Mouse (Mus musculus): ENCODE data around the gene Fcgr4. TPM values are rescaled to one million over a fixed set of nuclear protein-coding genes. Genes with fewer than 3 reads are reported as not detected.
"Not testable (repeated sequence)": the region's sequence is repeated elsewhere in the genome, so short reads cannot be mapped to it uniquely, and the experiment has no call there.

Fcgr4 gene
- total and polyA plus RNA-seq, 2 experiments from 2014 or later = 0.44 to 0.76 TPM

GRCm38 (mm10) chr1:170978601-170979000 is 40.1 kb upstream of the Fcgr4 start:
- Histone ChIP-seq H3K36me3 (ENCODE audit: insufficient read depth) (no peaks in the 10 kb centered on the region), H3K27ac (ENCODE audit: low read depth, low read length) (no peak overlapping the region), H3K4me3 (ENCODE audit: low read depth, low read length) (no peak overlapping the region), H3K4me1 (ENCODE audit: insufficient read depth) (no peaks in the 10 kb centered on the region), H3K9ac (no peak overlapping the region), H3K9me3 (ENCODE audit: low read length) (no peaks in the 10 kb centered on the region), H3K27me3 (ENCODE audit: insufficient read depth, low read length) (no peaks in the 10 kb centered on the region), H3K4me2 (ENCODE audit: low read depth) (no peak overlapping the region)
- no peak for TF ChIP-seq CTCF (IDR thresholded peaks at IDR 0.05; ENCODE audit: low read depth)
- ATAC-seq = no peak
- WGBS = 82% methylated on average over 4 of the region's 4 CpGs
- DNase-seq = no peak

- H3K4me1 ChIP-seq (ENCODE audit: insufficient read depth); H3K27me3 ChIP-seq (ENCODE audit: insufficient read depth, low read length); DNase-seq; ATAC-seq; H3K9me3 ChIP-seq (ENCODE audit: low read length); H3K36me3 ChIP-seq (ENCODE audit: insufficient read depth); H3K4me3 ChIP-seq (ENCODE audit: low read depth, low read length); H3K27ac ChIP-seq (ENCODE audit: low read depth, low read length); H3K9ac ChIP-seq; H3K4me2 ChIP-seq (ENCODE audit: low read depth): not testable (repeated sequence)
- 93% methylated on average over 1 of the region's 1 CpGs for WGBS
Observed at GRCm38 (mm10) chr1:170981679-170982078, 37.0 kb upstream of the Fcgr4 start.

- Histone ChIP-seq H3K4me2 (ENCODE audit: low read depth) (no peak overlapping the region), H3K27me3 (ENCODE audit: insufficient read depth, low read length) (no peaks in the 10 kb centered on the region), H3K9me3 (ENCODE audit: low read length) (no peaks in the 10 kb centered on the region), H3K36me3 (ENCODE audit: insufficient read depth) (no peaks in the 10 kb centered on the region), H3K9ac (no peak overlapping the region), H3K27ac (ENCODE audit: low read depth, low read length) (no peak overlapping the region), H3K4me3 (ENCODE audit: low read depth, low read length) (no peak overlapping the region), H3K4me1 (ENCODE audit: insufficient read depth) (no peaks in the 10 kb centered on the region)
- 80% methylated on average over 2 of the region's 2 CpGs for WGBS
- DNase-seq (no peak), ATAC-seq (no peak)
- TF ChIP-seq CTCF (IDR thresholded peaks at IDR 0.05; ENCODE audit: low read depth) = no peak
Observed at GRCm38 (mm10) chr1:170982301-170982700, 36.4 kb upstream of the Fcgr4 start.

GRCm38 (mm10) chr1:170983066-170983465 is 35.7 kb upstream of the Fcgr4 start:
- Histone ChIP-seq H3K4me2 (ENCODE audit: low read depth) (no peak overlapping the region), H3K4me1 (ENCODE audit: insufficient read depth) (no peaks in the 10 kb centered on the region), H3K9ac (no peak overlapping the region), H3K36me3 (ENCODE audit: insufficient read depth) (no peaks in the 10 kb centered on the region), H3K27me3 (ENCODE audit: insufficient read depth, low read length) (no peaks in the 10 kb centered on the region), H3K4me3 (ENCODE audit: low read depth, low read length) (no peak overlapping the region), H3K9me3 (ENCODE audit: low read length) (no peaks in the 10 kb centered on the region), H3K27ac (ENCODE audit: low read depth, low read length) (no peak overlapping the region)
- TF ChIP-seq CTCF (IDR thresholded peaks at IDR 0.05; ENCODE audit: low read depth) = no peak
- ATAC-seq = no peak
- no peak for DNase-seq
- 87% methylated on average over 4 of the region's 4 CpGs for WGBS

- Histone ChIP-seq H3K4me3 (ENCODE audit: low read depth, low read length) (no peak overlapping the region), H3K9me3 (ENCODE audit: low read length) (no peaks in the 10 kb centered on the region), H3K4me2 (ENCODE audit: low read depth) (no peak overlapping the region), H3K9ac (no peak overlapping the region), H3K36me3 (ENCODE audit: insufficient read depth) (no peaks in the 10 kb centered on the region), H3K4me1 (ENCODE audit: insufficient read depth) (no peaks in the 10 kb centered on the region), H3K27ac (ENCODE audit: low read depth, low read length) (no peak overlapping the region), H3K27me3 (ENCODE audit: insufficient read depth, low read length) (no peaks in the 10 kb centered on the region)
- WGBS = 79% methylated on average over 3 of the region's 3 CpGs
- DNase-seq (no peak), ATAC-seq (no peak)
- no peak for TF ChIP-seq CTCF (IDR thresholded peaks at IDR 0.05; ENCODE audit: low read depth)
Observed at GRCm38 (mm10) chr1:170985092-170985491, 33.6 kb upstream of the Fcgr4 start.

GRCm38 (mm10) chr1:170985861-170986260 is 32.9 kb upstream of the Fcgr4 start:
- Histone ChIP-seq H3K9me3 (ENCODE audit: low read length) (no peaks in the 10 kb centered on the region), H3K4me2 (ENCODE audit: low read depth) (no peak overlapping the region), H3K27ac (ENCODE audit: low read depth, low read length) (no peak overlapping the region), H3K27me3 (ENCODE audit: insufficient read depth, low read length) (no peaks in the 10 kb centered on the region), H3K36me3 (ENCODE audit: insufficient read depth) (no peaks in the 10 kb centered on the region), H3K4me1 (ENCODE audit: insufficient read depth) (no peaks in the 10 kb centered on the region), H3K9ac (no peak overlapping the region), H3K4me3 (ENCODE audit: low read depth, low read length) (no peak overlapping the region)
- no peak for TF ChIP-seq CTCF (IDR thresholded peaks at IDR 0.05; ENCODE audit: low read depth)
- no peak for ATAC-seq
- no peak for DNase-seq
- WGBS = 83% methylated on average over 5 of the region's 5 CpGs

- WGBS = 72% methylated on average over 9 of the region's 9 CpGs
Observed at GRCm38 (mm10) chr1:170989656-170990055, 29.1 kb upstream of the Fcgr4 start.

GRCm38 (mm10) chr1:170992550-170992949 is 26.2 kb upstream of the Fcgr4 start:
- no peak overlapping the region for H3K4me2 ChIP-seq (ENCODE audit: low read depth)
- H3K4me1 ChIP-seq (ENCODE audit: insufficient read depth) = no peaks in the 10 kb centered on the region
- 61% methylated on average over 5 of the region's 5 CpGs for WGBS
- no peak for ATAC-seq
- H3K27me3 ChIP-seq (ENCODE audit: insufficient read depth, low read length) = no peaks in the 10 kb centered on the region
- DNase-seq = peak; percentile 35
- no peak overlapping the region for H3K4me3 ChIP-seq (ENCODE audit: low read depth, low read length)
- no peaks in the 10 kb centered on the region for H3K36me3 ChIP-seq (ENCODE audit: insufficient read depth)
- H3K9ac ChIP-seq = no peak overlapping the region
- no peak overlapping the region for H3K27ac ChIP-seq (ENCODE audit: low read depth, low read length)
- TF ChIP-seq CTCF (IDR thresholded peaks at IDR 0.05; ENCODE audit: low read depth) = peak; percentile 69
- H3K9me3 ChIP-seq (ENCODE audit: low read length) = no peaks in the 10 kb centered on the region

More at GRCm38 (mm10) chr1:170989656-170990055, 29.1 kb upstream of the Fcgr4 start:
- Histone ChIP-seq H3K27me3 (ENCODE audit: insufficient read depth, low read length) (no peaks in the 10 kb centered on the region), H3K4me3 (ENCODE audit: low read depth, low read length) (no peak overlapping the region), H3K4me2 (ENCODE audit: low read depth) (no peak overlapping the region), H3K36me3 (ENCODE audit: insufficient read depth) (no peaks in the 10 kb centered on the region), H3K27ac (ENCODE audit: low read depth, low read length) (no peak overlapping the region), H3K9me3 (ENCODE audit: low read length) (no peaks in the 10 kb centered on the region), H3K9ac (no peak overlapping the region), H3K4me1 (ENCODE audit: insufficient read depth) (no peaks in the 10 kb centered on the region)
- DNase-seq = no peak
- no peak for ATAC-seq
- no peak for TF ChIP-seq CTCF (IDR thresholded peaks at IDR 0.05; ENCODE audit: low read depth)
